Mouse (Mus musculus) embryo, embryonic 11 days (tissue): ENCODE measurements around the gene Col5a3.

Experiments
- DNase-seq: peaks from one replicate; pipeline ENCODE4 v3.0.0-alpha.2; 2015

Gene Col5a3

DNA sequence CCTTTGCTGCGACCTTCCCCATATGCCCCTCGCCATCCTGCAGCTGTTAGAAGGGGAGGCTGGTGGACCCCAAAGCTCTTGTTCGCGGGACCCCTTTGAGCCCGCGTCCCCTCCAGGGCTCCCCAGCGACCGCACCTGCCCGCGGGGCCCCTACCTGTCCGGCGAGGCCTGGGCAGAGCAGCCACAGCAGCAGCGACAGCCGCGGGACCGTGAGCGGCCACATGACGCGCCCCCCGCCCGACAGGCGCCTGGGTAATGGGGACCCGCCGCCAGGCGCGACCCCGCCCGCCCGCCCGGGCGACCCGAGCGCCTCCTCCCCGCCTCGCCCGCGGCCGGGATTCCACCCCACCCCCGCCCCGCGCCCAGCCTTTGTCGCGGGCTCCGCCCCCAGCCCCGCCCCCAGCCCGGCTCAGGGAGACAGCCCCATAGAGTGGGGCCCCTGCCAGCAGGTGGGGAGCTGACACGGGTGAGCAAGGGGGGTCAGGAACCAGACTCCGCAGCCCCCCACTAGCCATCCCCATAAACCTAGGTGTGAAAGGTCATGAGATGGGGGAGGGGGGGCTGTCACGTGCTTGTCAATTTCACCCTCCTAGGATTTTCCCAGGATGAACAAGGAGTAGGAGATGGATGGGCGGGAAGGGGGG is 68.7 kb downstream of the Col5a3 start, which contains the start of gene Olfm2:
TSS of gene Olfm2 (minus strand) at position 333 of the 644 bp plus-strand sequence.
- peak; percentile 78 for DNase-seq

DNA sequence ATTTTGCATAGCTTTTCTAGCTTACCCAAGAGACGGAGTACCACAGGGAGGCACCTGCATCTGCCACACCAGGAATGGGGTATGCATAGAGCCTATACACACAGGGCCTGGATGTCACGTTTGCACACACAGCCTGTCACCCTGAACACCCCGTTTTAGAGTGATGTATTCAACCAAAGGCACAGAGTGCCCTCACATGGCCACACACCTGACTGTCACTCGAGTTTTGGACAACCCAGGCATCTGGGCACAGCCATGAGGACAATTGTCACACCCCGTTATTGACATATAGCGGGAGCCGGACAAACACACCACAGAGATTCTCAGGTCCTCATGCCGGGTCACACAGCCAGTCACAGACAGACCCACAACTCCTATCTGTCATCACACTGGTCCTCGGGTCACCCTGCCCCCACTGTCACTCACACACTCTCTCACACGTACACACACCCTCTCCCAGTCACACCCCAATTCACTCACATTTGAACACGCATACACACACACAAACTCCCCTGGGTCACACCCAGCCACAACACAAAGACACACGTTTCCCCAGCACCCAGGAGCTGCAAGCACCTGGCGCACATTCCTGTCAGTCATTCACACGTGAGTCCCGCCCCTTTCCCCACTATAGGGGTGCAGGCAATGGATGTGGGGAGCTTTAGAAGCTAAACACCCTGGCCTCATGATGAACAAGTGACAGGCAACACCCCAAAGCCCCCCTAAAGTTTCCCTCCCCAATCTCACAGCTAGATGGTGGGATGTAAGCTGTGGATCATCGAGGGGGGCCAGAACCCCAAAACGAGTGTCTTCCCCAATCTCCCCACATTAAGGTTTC is 69.5 kb downstream of the Col5a3 start:
- no peak for DNase-seq

DNA sequence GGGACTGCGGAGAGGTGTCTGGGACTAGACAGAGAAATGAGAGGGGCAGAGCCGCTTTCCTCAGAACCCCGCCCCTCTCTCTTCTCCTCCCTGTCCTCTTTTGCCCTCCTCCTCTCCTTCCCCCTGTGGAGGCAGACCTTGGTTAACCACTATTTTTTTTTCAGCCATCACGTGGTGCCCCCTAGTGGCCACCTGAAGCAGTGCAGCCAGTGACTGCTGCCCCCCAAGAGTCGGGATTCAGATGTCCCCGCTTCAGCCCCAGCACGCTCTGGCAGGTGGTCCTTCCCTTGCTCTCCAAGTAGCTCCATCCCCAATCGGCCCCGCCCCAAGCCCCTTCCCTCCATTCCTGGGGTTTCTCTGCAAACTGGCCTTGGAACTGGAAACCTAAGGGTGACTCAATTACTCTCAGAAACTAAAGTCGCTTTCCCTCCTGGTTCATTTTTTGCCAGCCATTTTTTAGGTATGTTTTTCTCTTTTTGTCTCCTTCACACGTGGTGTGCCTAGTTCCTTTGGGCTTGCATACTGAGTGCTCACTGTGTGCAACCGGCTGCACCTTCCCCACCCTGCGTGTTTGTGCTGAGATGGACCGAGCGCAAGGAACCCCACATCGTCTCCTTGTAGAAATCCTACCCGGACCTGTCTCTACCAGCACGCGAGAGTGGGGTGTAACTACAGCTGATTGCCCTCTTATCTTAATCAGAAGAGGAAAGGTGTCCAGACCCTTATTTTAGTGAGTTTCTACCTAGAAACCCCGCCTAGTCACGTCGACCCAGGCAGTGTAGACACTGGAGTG is 70.7 kb downstream of the Col5a3 start:
- no peak for DNase-seq

GRCm38 (mm10) chr9:20740407-20740806 is 74.5 kb downstream of the Col5a3 start:
- peak; percentile 86 for DNase-seq

DNA sequence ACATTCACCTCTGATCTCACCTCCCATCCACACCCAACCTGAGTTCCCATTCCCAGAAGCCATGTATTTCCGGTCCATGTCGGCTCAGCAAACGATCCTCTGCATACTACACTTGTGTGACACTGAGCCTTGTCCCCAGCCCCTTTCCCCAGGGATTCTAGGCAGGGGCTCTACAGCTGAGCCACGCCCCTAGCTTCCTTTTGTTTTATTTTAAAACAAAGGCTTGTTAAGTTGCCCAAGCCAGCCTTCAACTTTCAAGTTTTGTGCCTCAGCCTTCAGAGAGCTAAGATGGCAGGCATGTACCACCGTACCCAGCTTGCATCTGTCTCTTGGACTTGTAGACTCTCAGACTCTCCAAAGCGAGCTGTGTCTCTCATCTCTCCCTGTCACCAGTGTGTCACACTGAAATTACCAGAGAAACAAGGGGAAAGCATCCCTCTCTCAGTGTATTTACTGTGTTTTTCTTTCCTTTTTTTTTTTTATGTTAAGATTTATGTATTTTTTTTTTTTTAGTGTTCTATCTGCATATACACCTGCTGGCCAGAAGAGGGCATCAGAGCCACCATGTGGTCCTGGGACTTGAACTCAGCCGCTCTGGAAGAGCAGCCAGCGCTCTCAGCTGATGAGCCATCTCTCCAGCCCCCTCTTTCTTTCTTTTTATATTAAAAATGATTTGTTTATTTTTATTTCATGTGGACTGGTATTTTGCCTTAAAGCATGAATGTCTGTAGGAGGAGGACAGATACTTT is 76.4 kb downstream of the Col5a3 start:
- peak; percentile 44 for DNase-seq

DNA sequence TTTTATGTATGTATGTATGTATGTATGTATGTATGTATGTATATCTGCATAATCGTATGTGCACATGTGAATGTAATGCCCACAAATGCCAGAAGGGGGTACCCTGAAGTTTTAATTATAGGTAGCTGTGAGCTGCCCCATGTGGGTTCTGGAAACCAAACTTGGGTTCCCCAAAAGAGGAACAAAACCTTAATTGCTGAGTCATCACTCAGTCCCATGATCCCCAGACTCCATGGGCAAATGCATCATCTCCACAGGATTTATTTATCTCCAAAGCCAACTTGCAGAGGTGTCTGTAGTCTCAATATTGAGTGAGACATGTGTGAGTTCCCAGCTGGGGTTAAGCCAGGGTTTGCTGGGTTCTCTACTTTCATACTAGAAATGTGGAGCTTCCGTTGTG is 77.6 kb downstream of the Col5a3 start:
- no peak for DNase-seq

DNA sequence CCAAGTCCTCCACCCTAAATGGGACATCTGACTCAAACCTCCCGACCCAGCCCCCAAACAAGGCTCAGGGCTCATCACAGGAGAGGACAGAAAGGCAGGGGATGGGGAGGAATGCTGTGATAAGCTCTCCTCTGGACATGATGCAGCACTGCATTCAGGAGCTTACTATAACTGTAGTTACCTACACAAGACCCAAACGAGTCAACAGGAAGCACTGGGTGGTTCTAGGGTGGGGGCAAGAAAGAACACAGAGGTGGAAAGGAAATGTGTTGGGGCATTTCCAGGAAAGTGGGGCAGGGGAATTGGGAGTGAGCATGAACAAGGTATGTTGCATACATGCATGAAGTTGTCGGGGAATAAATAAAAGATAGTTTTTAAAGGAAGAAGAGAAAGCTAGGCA is 80.2 kb downstream of the Col5a3 start:
- DNase-seq = no peak

DNA sequence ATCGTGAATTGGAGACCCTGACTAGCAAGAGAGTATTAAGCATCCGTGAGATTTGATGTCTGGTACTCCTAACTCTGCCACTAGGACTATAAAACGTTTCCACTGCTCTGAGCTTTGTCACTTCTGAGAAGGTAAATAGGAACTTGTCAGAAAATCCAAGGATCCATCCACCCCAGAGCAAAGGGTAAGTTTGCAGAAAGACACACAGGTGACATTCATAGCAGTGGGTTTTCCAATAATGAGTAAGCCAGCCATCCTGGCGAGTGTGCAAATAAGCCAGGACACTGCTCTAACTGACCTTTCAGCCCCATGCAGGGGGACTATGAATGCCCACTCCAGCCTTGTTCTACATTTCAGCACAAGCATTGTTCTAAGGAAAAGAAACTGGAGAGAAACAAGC is 83.1 kb downstream of the Col5a3 start:
- DNase-seq = no peak

DNA sequence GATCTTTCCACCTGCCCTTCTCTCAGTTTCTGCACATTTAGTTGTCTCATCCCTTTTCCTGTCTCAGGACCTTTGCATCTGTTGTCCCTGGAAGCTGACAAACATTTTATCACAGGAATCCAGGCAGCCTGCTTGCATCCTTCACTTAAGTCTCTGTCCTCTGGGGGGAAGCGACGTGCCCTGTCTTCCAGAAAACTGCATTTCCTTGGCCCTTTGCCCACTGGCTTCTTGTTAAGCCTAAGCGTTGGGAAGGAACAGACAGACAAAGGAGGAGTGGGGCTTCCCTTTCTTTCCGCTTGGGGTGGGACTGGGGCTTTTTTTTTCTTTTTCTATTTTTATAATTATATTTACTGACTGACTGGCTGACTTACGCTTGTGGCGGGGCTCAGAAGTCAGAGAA is 85.4 kb downstream of the Col5a3 start:
- no peak for DNase-seq

DNA sequence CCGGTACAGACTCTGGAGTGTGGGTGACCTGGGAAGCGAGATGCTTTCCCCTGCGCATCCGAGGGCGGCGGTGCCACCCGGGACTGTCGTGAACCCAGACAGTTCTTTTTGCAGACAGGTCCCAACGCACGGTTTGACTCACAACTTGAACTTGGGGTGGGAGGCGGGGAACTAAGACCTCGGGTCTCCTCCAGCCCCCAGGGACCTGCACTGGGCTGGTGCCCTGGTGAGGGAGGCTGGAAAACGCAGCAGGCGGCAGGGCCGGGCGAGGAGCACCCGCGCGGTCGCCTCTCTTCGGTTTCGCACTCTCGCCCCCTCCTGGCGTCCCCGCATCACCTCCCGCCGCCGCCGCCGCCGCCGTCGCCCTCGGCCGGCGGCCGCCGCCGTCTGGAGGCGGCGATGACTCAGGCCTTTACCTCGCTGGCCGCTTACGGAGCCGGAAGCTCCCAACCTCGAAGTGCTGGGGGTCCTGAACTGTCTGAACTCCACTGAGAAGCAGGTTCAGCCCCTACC is 87.2 kb downstream of the Col5a3 start:
- DNase-seq = peak; percentile 81

- peak; percentile 69 for DNase-seq
Observed at GRCm38 (mm10) chr9:20726859-20727600, 87.8 kb downstream of the Col5a3 start.

DNA sequence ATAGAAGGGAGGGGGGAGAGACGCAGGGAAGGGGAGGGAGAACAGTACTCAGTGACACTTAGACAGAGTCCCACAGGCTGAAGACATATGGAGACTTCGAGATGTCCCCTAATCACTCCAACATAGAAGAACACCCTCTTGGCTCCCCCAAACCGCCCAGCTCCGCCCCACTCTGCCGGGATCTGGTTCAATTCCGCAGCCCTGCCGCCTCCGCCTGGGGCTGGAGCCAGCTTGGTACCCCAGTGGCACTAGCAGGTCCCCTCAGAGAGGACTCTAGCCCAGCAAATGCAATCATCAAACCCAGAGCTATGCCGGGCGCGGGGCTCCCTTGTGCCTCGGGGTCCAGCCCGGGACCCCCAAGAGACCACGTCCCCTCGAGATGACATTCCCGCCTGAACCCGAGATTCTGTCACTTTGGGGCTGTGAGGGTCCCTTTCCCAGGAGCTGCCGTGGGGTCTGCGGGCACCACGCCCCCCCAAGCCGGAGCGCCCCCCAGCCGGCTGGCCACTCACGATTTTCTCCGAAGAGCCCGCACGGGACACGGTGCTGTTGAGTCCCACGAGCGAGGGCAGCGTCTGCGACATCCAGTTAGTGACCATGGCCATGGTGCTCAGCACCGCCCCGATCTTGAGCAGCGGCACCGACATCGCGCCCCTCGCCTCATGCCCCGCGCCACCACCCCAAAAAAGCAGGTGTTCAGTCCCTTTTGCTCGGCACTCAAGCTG is 88.6 kb downstream of the Col5a3 start:
- DNase-seq = no peak

DNA sequence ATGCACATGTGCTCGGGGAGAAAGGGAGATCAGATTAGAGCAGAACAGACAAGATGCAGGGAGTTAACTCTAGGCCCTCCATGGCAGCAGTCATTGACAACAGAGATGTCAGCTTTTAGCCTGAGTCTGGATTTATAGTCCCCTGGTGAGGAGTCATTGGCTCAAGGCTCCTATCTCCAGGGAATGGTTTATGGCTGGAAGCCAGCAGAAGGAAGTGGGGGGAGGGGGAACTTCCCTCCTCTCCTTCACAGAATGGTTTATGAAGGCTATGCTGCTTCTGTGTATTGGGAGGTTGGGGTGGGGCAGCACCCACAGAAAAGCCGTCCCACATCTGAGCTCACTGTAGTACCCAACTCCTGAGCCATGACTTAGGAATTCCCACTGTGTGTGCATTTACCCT is 93.3 kb downstream of the Col5a3 start:
- peak; percentile 56 for DNase-seq
